Mouse (Mus musculus) spleen, postnatal 10 days (tissue): ENCODE data around the gene Hes7.
"Not testable (repeated sequence)": the region's sequence is repeated elsewhere in the genome, so short reads cannot be mapped to it uniquely, and the experiment has no call there.

Experiments
- DNase-seq, 2 experiments: peaks; one replicate each; pipeline ENCODE4 v3.0.0; 2021 to 2022; ENCODE audit warnings: low spot score in 2 of 2

Gene Hes7

DNA sequence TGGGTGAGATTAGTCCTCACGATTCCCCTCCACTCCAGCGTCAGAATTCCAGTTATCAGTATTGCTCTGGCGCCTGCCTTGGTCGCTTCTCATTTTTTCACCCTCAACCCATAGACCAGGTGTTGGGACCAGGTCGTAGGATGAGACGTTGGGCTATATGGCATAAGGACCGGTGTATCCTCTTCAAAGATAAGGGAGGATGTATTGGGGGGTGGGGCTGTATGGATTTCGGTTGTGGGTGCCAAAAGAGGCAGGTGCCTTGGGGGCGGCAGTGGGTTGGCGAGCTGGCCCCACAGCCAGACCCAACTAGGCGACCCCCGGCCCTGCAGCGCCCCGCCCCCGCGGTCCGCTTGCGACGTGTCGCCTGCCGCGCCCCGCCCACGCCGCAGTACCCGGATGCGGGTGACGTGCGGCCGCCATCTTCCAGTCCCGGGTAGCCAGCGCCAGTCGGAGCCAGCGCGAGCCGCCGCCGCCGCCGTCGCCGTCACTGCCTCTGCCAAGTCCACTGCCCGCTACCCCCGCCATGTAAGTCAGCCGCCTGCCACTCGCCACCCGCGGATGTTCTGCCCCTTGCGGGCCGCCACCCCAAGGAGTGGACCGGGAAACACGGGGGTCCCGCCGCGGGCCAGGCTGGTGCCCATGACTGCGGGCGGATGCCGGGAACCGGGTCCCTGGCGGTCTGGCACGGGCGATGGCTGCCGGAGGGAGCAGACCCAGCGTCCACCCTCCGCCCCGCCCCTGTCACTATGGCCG, 31.9 kb upstream of the Hes7 start, which contains the start of gene Vamp2:
Gene Vamp2, plus strand, starts transcription at position 388 of the 753 bp plus-strand sequence.
- DNase-seq: peak; percentile 87 to 93

DNA sequence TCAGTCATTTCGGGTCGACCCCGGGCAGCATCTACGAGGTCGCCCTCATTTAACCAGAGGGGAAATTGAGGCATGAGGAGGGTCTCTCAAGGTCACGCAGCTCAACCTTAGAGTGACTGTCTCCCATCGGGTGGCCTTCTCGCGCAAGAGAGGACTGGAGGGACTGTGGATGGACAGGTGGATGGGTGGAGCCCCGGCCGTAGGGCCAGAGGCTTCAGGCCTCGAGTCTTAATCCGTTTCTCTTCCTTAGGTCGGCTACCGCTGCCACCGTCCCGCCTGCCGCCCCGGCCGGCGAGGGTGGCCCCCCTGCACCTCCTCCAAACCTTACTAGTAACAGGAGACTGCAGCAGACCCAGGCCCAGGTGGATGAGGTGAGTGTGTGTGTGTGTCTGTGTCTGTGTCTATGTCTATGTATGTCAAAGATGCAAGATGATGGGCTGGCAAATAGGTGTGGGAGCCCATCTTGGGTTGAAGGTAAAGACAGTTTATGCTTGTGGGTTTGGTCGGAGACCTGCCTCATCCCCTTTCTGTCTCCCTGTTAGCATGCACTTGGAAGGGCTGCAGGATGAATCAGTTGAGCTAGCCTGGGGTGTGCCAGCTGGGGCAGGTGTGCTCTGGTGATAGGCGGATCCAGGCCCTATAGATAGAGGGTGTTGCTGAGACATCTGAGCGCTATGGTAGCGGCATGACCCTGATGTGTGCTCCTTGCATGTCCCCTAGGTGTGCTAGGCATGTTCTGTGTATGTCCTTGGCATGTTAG, 31.2 kb upstream of the Hes7 start:
- peak; percentile 65 to 66 for DNase-seq

DNA sequence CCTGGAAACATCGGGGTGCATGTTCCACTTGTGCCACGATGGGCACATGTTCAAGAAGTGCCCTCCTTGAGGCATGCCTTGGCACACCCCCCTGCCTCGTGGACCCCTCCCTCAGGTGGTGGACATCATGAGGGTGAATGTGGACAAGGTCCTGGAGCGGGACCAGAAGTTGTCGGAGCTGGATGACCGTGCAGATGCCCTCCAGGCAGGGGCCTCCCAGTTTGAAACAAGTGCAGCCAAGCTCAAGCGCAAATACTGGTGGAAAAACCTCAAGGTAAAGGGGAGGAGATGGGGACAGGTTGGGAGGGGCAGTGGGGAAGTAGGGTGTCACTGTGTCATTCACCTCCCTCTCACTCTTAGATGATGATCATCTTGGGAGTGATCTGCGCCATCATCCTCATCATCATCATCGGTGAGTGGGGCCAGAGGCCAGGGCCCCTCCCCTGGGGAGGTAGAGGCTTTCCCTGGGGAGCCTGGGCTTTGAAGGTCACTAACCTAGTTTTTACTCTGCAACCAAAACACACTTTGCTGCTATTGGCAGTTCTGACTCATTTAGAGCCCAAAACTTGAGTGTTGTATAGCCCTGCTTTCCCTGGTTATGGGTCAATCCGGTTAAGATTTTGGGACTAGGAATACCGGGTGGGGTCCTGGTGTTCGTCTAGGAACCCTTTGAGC, 30.5 kb upstream of the Hes7 start:
- no peak for DNase-seq

DNA sequence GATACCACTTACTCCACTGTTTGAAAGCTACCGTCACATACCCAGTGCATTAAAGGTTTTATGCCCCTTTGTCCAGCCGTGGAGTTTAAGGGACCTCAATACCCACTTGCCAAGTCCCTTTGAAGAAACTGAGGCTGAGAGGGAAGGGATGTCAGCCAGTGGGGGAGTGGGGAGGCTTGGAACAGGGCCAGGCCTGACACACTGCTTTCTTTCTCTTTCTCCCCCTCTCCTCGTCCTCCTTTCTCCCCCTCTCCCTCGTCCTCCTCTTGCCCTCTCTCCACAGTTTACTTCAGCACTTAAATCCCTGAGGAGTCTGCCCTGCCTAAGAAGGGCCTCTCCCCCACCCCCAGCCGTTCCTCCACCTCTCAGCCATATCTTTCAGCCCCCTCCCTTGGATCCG, 29.8 kb upstream of the Hes7 start:
- no peak for DNase-seq

DNA sequence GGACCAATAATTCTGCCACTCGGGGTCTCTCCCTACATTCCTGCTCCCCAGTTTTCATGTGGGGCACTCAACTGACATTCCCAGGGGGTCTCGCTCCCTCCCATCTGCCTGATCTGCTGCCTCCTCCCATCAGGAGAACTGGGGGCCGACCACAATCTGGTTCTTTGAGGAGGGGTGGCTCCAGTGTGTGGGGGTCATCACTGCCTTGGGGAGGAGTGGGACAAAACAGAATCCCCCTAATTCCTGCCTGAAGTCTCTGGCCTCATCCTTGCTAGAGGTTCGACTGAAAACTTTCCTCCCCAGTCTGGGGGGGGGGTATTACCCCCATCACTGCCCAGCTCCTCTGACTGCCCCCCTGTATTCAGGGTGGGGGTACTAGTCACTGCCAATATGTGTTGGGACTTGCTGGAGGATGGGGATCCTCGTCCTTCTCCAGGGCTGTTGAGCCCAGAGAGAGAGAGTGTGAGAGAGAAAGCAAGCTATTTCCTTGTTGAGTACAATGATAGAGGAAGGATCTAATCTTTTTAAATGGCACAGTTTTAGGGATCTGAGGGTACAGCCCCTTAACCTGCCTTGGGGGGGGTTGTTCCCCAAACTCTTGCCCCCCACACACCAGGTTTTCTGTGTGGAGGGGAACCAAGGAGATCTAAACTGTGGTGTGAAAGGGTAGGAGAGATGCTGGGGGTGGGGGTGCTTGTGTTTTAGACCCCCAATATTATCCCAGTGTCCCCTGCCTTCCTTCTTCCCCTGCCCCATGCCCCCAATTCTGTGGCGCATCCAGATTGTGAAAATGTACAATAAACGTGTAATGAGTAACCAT, 28.4 kb upstream of the Hes7 start:
- no peak for DNase-seq

DNA sequence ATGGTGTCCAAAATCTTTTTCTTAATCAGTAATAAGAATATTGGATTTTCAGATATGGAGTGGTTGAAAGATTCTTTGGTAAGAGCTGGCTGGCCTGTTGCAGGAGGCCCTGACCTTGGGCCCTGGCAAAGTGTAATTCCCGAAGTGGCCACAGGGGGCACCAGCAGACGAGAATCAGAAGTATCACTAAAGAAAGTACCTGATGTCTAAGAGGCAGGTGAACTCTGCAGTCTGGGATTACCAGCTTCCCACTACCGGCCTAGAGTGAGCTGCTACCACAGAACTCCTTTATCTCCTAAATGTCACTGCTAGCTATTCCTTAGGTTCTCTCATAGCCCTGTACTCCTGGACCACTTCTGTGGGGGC, 27.8 kb upstream of the Hes7 start:
- DNase-seq: peak; percentile 95

DNA sequence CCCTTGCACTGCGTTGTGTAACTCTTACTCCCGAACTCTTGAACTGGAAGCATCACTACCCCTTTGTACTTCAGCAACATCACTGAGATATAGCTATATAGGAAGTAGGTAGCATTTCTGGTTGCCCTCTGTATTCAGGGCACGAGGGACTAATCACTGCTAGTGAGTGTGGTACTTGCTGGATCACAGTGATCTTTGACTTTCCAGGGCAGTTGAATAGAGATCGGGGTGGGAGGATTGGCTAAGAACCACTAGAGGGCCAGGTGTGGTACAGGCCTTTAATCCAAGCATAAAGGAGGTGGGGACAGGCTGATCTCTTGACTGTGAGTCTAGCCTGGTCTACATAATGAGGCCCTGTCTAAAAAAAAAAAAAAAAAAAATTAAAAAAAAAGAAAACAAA, 27.3 kb upstream of the Hes7 start:
- DNase-seq: no peak

DNA sequence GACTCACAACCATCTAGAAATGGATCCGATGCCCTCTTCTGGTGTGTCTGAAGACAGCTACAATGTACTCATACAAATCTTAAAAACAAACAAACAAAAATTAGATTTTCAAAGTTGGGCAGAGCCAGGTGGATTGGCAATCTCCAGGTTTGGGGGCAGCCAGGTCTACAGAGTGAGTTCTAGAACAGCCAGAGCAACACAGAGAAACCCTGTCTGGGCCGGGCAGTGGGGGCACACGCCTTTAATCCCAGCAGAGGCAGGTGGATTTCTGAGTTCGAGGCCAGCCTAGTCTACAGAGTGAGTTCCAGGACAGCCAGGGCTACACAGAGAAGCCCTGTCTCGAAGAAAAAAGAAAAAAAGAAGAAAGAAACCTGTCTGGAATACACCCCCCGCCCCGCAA, 26.3 kb upstream of the Hes7 start:
- not testable (repeated sequence) for DNase-seq

DNA sequence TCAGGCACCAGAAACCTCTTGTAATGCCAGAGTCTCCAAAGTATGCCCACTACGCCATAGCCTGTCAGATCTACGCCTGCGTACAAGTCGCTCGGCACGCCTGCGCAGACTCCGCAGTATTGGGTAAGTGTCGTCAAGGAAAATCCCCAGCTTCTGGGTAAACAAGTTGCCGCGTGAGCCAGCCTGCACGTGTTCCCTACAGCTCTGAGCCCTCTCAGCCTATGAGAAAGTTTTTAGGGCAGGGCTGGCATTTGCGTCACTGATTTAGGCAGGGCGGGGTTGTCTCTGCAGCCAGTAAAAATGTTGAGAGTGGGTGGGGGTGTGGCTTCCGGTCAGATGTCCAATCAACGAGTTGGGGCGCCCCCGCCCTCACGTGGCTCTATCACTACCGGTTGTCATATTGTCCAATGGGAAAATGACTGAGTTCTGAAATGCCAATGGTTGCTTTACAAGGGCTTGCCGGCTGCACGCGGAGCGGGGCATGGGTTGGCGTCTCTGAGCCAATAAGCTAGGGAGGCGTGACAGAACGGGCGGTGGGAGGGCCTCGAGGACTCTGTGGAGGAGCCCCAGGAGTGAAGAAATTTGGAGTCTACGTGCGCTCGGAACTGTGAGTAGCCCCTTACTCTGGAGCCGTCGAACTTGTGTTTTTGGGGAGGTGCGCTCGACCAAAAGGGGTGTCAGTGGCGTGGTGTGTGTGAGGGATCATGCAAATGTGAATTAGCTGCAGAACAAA, 25.3 kb upstream of the Hes7 start, which contains the start of gene Per1:
Gene Per1, plus strand, starts transcription at position 521 of the 733 bp plus-strand sequence.
- peak; percentile 90 to 98 for DNase-seq

DNA sequence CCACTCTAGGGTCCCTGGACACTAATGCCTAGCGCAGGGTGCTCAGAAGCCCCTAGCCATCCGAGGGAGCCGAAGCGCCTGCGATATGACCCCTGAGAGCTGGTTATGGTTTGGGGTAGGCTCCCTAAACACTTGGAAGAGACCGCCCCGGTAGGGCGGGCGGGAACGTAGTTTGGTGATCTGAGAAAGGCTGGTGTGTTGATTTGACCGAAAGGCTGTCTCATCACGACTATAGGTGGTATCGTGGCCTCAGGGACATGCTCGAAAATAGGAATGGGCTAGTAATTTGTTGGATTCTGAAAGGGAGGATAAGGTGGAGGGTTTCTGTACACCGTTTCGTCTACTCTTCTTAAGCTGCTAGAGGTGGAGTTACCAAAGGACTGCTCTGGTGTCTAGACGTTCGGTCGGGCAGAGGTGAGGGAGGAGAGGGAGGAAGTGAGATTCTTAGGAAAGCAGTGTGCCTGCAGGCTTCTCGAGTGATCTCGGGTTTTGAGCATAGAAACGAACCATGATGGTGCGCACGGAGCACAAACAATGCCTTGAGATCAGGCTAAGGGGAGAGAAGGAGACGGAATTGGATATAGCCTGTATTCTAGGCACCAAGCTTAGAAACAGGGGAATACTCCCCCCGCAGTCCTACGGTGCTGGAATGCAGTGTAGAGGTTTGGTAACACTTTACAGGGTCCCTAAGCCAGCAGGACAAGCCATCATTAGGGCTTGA, 24.5 kb upstream of the Hes7 start:
- DNase-seq: peak; percentile 56 to 60

DNA sequence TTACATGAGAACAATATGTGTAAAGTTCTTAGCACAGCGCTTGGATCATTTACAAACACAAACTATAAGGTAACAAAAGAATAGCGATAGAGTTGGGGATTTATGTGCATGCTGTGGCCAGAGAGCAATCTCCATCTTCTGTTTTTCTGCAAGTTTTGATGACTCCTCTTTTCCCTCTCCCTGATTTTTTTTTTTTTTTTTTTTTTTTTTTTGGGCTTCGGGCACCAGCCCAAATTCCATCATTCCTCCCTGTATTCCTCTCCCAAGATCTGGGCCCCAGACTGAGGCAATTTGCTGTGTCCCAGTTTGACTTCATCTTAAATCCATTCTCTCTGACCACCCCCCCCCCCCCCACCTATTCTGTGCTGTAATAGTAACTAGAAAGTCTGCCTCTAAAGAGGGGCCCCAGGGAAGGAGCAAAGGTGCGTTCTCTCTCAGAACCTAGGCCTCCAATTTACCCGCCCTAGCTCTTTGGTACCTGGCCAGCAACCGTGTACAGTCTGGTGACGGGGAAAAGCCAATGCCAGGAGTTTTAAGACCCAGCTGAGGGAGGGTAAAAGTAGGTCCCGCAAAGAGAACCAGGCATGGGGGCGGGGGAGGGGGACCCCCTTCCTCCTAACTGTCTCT, 23.7 kb upstream of the Hes7 start:
- no peak for DNase-seq

DNA sequence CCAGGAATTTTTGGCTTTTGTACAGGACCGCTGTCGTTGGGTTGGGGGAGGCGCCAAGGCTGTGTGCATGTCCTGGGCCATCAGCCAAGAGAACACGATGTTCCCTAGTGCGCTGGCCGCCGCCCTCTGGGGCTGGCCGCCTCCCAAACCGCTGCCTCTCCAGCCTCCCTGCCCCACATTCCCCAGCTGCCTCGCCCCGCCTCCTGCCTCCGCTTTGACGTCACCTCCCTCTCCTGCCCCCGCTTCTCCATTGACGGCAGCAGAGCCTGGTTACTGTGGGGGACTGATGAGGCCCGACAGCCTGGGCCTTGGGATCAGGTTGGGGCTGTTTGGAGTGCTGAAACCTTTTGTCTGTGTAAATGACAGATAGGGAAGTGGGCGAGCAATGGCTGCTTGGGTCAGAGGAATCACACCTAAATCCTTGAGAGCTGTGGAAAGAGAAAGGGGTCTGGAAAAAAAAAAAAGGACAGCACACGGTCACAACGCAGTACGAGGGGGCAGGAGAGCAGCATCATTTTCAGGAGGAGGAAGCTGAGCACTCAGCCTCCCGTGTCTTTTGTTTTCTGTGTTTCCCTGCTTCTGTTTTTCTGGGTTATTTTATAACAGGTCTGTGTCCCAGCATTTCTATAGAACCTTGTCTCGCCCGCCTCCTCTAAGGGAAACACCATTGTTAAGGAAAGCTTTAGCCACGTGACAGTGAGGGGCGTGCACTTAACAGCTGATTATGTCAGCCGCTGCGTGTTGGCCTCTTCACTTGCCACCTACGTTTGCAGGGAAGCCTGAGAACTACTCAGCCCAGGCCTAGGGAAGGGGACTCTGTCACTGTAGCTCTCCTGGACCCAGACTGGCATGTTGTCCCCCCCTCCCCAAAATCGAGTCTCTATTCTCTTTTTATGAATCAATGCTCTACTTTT, 23.0 kb upstream of the Hes7 start:
- DNase-seq: peak; percentile 91 to 97

DNA sequence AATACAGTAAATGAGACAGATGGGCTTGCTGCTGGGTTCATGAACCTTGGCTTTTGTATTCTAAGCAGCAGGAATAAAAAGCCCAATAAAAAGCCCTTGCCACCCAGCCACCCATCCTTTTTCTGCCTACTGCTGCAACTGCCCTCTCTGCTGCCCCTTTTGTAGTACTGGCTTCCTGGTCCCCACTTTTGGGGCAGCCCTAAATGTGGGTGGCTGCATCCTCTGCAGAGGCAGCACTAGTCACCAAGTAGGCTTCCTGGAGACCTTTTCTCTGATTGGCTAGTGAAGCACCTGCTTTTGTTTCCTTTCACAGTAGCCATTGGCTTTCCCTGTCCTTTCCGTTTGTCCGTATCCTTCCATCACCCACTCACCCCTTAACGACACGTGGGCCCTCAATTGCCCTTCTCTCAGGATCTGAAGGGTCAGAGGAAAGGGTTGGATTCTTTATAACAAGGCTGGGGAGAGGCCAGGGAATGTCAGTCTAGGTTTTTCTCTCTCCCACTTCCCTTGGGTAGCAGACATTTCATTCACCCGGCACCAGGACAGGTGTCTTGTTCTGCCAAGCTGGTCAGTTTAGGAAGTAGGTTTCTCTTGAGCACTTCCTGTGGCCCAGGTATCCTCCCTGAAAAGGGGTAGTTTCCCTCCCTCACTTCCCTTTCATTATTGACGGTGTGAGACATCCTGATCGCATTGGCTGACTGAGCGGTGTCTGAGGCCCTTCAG, 22.0 kb upstream of the Hes7 start:
- peak in 1 of 2 experiments; percentile 42 for DNase-seq

DNA sequence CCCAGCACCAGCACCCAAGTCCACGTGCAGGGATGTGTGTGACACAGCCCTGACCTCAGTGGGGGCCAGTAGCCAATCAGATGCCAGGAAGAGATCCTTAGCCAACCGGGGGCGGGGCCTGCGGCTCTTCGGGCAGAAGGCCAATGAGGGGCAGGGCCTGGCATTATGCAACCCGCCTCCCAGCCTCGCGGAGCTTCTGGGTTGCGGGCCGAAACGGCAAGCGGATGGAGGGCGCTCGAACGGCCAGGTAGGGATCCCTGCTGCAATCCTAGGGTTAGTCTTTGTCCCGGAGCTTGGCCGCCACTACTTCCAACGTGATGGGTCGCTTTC, 21.5 kb upstream of the Hes7 start:
- peak; percentile 91 to 96 for DNase-seq

DNA sequence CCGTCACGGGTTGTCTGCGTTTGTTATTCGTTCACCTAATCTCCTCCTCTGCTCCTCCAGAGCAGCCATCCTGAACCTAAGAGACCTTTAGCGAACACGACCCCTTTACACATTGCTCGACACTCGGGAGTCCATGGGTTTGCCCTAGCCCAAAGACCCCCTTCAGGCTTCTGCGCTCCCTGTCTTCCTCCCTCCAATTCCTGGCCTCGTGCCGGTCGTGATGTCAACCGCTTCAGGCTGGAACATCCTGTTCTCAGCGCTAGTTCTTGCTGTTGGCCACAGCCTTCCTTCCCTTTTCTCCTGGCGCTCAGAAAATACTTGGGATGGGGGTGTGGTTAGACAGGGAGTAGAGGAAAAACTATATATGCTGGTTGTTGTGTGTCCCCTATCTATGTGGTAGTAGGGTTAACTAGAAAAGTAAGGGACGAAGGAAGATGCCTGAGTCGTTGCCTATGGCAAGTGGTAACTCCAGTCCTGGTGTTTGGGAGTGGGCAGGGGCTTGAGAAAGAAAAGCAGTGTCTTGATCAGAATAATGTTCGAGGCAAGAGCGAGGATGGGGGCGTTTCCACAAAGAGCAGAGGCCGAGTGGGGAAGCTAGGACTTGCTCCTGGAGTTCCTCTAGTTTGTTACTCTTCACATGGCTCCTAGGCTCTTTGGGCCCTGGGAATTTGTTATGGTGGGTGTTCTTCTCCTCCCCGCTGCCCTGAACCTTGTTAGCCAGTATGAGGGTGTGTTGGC, 20.9 kb upstream of the Hes7 start:
- peak in 1 of 2 experiments; percentile 59 for DNase-seq

DNA sequence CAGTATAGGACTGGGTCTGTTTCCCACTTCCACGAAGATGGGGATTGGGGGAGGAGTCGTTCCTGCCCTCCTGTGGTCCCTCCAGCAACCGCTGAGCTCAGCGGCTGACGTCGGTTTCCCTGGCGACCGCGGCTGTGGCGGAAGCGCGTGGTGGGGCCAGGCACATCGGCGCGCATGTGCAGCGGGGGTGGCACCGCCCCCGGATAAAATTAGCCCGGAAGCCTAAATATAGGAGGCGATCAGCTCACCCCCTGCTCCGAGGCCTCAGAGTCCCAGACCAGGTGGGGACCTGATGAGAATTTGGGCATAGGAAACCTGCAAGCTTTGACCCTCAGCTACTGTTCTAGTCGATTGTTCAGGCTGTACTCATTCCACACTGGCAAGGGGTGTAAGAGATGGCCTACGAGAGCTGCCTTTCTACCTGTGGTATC, 20.3 kb upstream of the Hes7 start:
- DNase-seq: peak; percentile 79 to 92

DNA sequence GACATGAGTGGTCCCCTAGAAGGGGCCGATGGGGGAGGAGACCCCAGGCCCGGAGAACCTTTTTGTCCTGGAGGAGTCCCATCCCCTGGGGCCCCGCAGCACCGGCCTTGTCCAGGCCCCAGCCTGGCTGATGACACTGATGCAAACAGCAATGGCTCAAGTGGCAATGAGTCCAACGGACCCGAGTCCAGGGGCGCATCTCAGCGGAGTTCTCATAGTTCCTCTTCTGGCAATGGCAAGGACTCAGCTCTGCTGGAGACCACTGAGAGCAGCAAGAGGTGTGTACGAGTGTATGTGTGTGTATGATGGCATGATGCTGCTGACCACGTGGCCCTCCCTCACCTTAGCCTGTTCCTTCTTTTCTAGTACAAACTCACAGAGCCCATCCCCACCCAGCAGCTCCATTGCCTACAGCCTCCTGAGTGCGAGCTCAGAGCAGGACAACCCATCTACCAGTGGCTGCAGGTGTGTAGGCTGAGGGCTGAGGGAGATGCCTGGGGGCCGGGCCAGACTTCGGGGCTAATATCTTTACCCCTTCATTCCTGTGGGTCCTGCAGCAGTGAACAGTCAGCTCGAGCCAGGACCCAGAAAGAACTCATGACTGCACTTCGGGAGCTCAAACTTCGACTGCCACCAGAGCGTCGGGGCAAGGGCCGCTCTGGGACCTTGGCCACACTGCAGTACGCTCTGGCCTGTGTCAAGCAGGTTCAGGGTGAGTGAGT, 19.4 kb upstream of the Hes7 start:
- no peak for DNase-seq
